Mouse (Mus musculus): ENCODE results near the gene Nvl. TPM values are rescaled to one million over a fixed set of nuclear protein-coding genes. Genes with fewer than 3 reads are reported as not detected.

Gene Nvl
- total and polyA plus RNA-seq, 3 experiments, result 19.9 to 38.4 (median 27.1) TPM

DNA sequence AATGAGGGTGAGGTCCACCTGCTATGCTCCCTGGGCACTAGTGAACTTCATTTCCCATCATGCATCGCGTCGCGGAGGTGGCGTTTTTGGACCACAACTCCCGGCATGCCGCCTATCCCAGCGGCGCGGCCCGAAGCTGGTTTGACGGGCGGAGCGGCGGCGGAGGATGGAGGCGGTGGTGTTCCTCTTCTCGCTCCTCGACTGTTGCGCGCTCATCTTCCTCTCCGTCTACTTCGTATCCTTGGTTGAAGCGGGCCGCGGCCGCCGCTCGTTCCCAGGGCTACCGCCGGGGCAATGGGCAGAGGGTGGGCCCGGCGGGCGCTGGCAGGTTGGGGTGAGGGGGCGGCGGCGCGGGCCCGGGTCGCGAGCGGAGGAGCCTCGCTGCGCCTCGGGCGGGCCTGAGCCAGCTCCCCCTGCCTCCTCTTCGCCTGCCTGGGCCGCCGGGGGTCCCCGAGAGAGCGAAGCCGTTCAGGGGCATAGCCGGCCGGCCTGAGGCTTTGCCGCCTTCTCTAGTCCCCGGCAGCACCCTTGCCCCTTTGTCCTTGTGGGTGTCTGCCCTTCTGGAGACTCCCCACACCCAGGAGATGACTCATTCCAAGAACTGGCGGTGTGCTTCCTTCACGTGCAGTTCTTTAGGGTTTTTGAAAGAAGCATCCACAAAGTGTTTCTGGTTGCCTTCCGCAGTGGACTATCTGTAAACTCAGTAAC is 7.0 kb upstream of the Nvl start:
- H3K9me3 ChIP-seq (replicated peaks; ENCODE audit: low read length), result no peaks in the 10 kb centered on the region
- peak overlapping the region; percentile 48; the same call in 1 of the 2 replicates for H3K4me2 ChIP-seq (ENCODE audit: insufficient read depth, low read depth, poor library complexity, severe bottlenecking)
- peak overlapping the region; percentile 56 to 87 (median 82) for H3K4me3 ChIP-seq (replicated peaks in 1 of 3; ENCODE audit: low read depth in 2 of 3, low read length in 2 of 3, poor library complexity in 1 of 3)
- peak; percentile 89 for DNase-seq (ENCODE audit: extremely low read depth)
- peaks cover 17% of the 10 kb centered on the region for H3K79me2 ChIP-seq (replicated peaks; ENCODE audit: control insufficient read depth, extremely low read depth, insufficient read depth, poor library complexity, severe bottlenecking)
- H3K27ac ChIP-seq (ENCODE audit: insufficient read depth, low read depth), result peak overlapping the region; percentile 21; the same call in 1 of the 2 replicates
- peaks cover 0 to 21% of the 10 kb centered on the region in 2 experiments for H3K36me3 ChIP-seq (replicated peaks in 1 of 2; ENCODE audit: control insufficient read depth in 1 of 2, insufficient read depth in 1 of 2, low read length in 1 of 2)
- peak overlapping the region; percentile 59 for H3K9ac ChIP-seq (ENCODE audit: insufficient read depth, low read depth)
- H3K27me3 ChIP-seq (replicated peaks), result no peaks in the 10 kb centered on the region
- dilution Hi-C loops (cut with MboI; ENCODE audit: extremely low pct_ligation_motif_present, extremely low pct_unique_long_range_greater_than_20kb, low sequenced_read_pairs), result no loop called here
- peaks cover 7 to 50% of the 10 kb centered on the region in 2 experiments for H3K4me1 ChIP-seq (ENCODE audit: control insufficient read depth in 1 of 2, insufficient read depth in 2 of 2)
- peak; percentile 98 for TF ChIP-seq HCFC1 (IDR thresholded peaks at IDR 0.05; ENCODE audit: low read depth, low read length)
- TF ChIP-seq CHD1 (IDR thresholded peaks at IDR 0.05; ENCODE audit: low read depth, low read length), result no peak
- TF ChIP-seq SIN3A (IDR thresholded peaks at IDR 0.05; ENCODE audit: low read length), result peak; percentile 57; the same call in 1 of the 2 replicates
- TF ChIP-seq E2F4 (IDR thresholded peaks at IDR 0.05; ENCODE audit: insufficient replicate concordance, low read depth, low read length), result no peak
- no peak for TF ChIP-seq MAFK (IDR thresholded peaks at IDR 0.05; ENCODE audit: insufficient replicate concordance, low read length)
- no peak for TF ChIP-seq ZC3H11A (IDR thresholded peaks at IDR 0.05; ENCODE audit: low read depth, low read length)
- peak; percentile 95 for TF ChIP-seq IRF4 (IDR thresholded peaks at IDR 0.05; ENCODE audit: low read depth, low read length)
- peak; percentile 80 for TF ChIP-seq MXI1 (IDR thresholded peaks at IDR 0.05; ENCODE audit: low read depth, low read length)
- no peak for TF ChIP-seq RAD21 (IDR thresholded peaks at IDR 0.05; ENCODE audit: low read depth, low read length)
- TF ChIP-seq EP300 (IDR thresholded peaks at IDR 0.05; ENCODE audit: low read length), result peak; percentile 50; the same call in 1 of the 2 replicates
- peak; percentile 75 for TF ChIP-seq NELFE (IDR thresholded peaks at IDR 0.05; ENCODE audit: low read depth, low read length)
- TF ChIP-seq UBTF (IDR thresholded peaks at IDR 0.05; ENCODE audit: low read depth, low read length), result peak; percentile 64; the same call in 1 of the 2 replicates
- TF ChIP-seq PAX5 (IDR thresholded peaks at IDR 0.05; ENCODE audit: low read length), result no peak
- TF ChIP-seq ETS1 (conservative IDR thresholded peaks at IDR 0.05; ENCODE audit: low read depth, low read length), result peak; percentile 58
- TF ChIP-seq RCOR1 (conservative IDR thresholded peaks at IDR 0.05; ENCODE audit: low read depth, low read length), result peak; percentile 59
- TF ChIP-seq MYC (IDR thresholded peaks at IDR 0.05; ENCODE audit: low read depth, low read length), result peak; percentile 68; the same call in 1 of the 2 replicates
- TF ChIP-seq ZKSCAN1 (IDR thresholded peaks at IDR 0.05; ENCODE audit: borderline replicate concordance, low read depth, low read length), result no peak
- TF ChIP-seq CHD2 (IDR thresholded peaks at IDR 0.05; ENCODE audit: low read length), result peak; percentile 12; the same call in 1 of the 2 replicates
- TF ChIP-seq SMC3 (IDR thresholded peaks at IDR 0.05; ENCODE audit: low read depth, low read length), result no peak
- TF ChIP-seq MAX (IDR thresholded peaks at IDR 0.05; ENCODE audit: low read length), result peak; percentile 67
- TF ChIP-seq GABPA (IDR thresholded peaks at IDR 0.05; ENCODE audit: insufficient replicate concordance, low read depth, low read length), result peak; percentile 63; the same call in 1 of the 2 replicates
- TF ChIP-seq USF1 (IDR thresholded peaks at IDR 0.05; ENCODE audit: low read depth, low read length), result no peak
- no peak for TF ChIP-seq USF2 (conservative IDR thresholded peaks at IDR 0.05; ENCODE audit: low read depth, low read length)
- TF ChIP-seq NRF1 (IDR thresholded peaks at IDR 0.05; ENCODE audit: low read depth, low read length), result peak; percentile 52
- peak; percentile 81 for TF ChIP-seq ZMIZ1 (IDR thresholded peaks at IDR 0.05; ENCODE audit: low read depth, low read length)
- peak; percentile 77 for TF ChIP-seq TCF12 (IDR thresholded peaks at IDR 0.05; ENCODE audit: low read depth, low read length)
- TF ChIP-seq TBP (conservative IDR thresholded peaks at IDR 0.05; ENCODE audit: low read depth, low read length), result no peak
- no peak for TF ChIP-seq POLR2AphosphoS2 (IDR thresholded peaks at IDR 0.05; ENCODE audit: low read depth, low read length)
- peak; percentile 92; the same call in 1 of the 2 replicates for TF ChIP-seq KAT2A (IDR thresholded peaks at IDR 0.05; ENCODE audit: insufficient replicate concordance, low read length)
- TF ChIP-seq POLR2A (IDR thresholded peaks at IDR 0.05; ENCODE audit: low read depth, low read length), result peak; percentile 73
- no peak for TF ChIP-seq MAZ (IDR thresholded peaks at IDR 0.05; ENCODE audit: low read depth, low read length)
- no peak for TF ChIP-seq ZNF384 (IDR thresholded peaks at IDR 0.05; ENCODE audit: low read depth, low read length)
- TF ChIP-seq BHLHE40 (IDR thresholded peaks at IDR 0.05; ENCODE audit: low read depth, low read length), result peak; percentile 99
- TF ChIP-seq CTCF (conservative IDR thresholded peaks at IDR 0.05 in 1 of 2, IDR thresholded peaks at IDR 0.05 in 1 of 2; ENCODE audit: low read depth in 2 of 2, low read length in 2 of 2), result no peak
- peak; percentile 72 for TF ChIP-seq ELF1 (IDR thresholded peaks at IDR 0.05; ENCODE audit: low read depth, low read length)
- peak; percentile 92 for TF ChIP-seq JUND (conservative IDR thresholded peaks at IDR 0.05; ENCODE audit: low read depth, low read length)
- peak; percentile 81 for TF ChIP-seq JUN (IDR thresholded peaks at IDR 0.05; ENCODE audit: insufficient read depth, low read depth, low read length)
- TF ChIP-seq MEF2A (IDR thresholded peaks at IDR 0.05; ENCODE audit: borderline replicate concordance, low read depth, low read length), result 0 out of 2 replicates have a peak, but pooled peaks have one; percentile 33
- in situ Hi-C loops (cut with MboI; ENCODE audit: low pct_ligation_motif_present, low pct_unique_long_range_greater_than_20kb, low sequenced_read_pairs), result no loop called here
